In the genomic region with DNA sequence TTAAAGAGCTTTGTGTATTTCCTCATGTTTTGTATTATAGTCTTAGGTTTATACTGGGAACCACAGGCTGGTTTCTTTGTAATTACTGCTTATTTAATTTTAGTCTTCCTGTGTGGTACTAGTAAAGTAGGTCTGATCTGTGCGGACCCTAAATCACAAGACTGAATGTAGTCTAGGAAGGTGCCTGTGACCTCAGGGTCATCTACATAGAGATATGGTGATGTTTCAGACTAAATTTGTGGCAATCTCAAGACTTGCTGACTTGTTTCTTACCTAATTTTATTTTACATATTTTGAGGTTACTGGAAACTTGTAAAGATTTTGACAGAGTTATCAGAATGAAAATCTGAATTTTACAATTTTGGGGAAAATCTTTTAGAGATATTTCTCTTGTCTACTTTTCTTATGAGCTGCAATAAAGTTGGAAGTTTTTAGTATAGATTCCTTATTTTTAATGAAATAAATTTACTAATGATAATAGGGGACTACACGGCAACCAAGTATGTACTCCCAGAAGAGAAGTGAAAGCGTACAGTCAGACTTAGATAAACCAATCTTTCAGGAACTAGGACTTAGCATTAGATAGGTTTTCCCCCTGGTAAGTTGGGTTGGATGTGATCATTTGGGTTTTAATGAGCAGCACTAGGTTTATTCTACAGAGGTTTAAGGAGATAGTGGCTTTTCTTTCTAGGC, we compare ENCODE assay signal across 24 mouse cellular contexts. TPM values are rescaled to one million over a fixed set of nuclear protein-coding genes. Genes with fewer than 3 reads are reported as not detected.
DNase-seq lines count a peak whose midpoint lies in the region; ATAC-seq lines count a peak whose summit lies in the region.
"Had no signal": no experiment of that assay in that cellular context is flagged by ENCODE, and none has a peak within 500 bp of the region (broad histone marks: within the 10 kb centered on the region; RNA-seq: fewer than 3 reads in every experiment).

No protein-coding gene starts in this region.

- 0 out of 2 replicates have a peak overlapping the region, but pooled peaks have one; percentile 4 for H3K27ac ChIP-seq in hindbrain, embryonic 13.5 days
- H3K27ac ChIP-seq in hindbrain, embryonic 16.5 days (ENCODE audit: low read depth, low read length) = no peak overlapping the region
- H3K27ac ChIP-seq in kidney, embryonic 15.5 days = no peak overlapping the region
- H3K27ac ChIP-seq: forebrain, embryonic 10.5 days; hindbrain, embryonic 10.5 days; hindbrain, embryonic 15.5 days had no signal

- ATAC-seq in hindbrain, embryonic 13.5 days (ENCODE audit: low FRiP score) = no peak
- no peak for ATAC-seq in hindbrain, embryonic 16.5 days
- peak; percentile 24 for ATAC-seq in CD4-positive, CD25-positive, alpha-beta regulatory T cell, adult 4 months
- peak; percentile 69 for ATAC-seq in granulocyte monocyte progenitor cell, adult 5-6 weeks (replicated peaks; ENCODE audit: poor library complexity, severe bottlenecking)
- ATAC-seq in neutrophil, adult 5-6 weeks (ENCODE audit: extremely low read depth, insufficient number of reproducible peaks, low FRiP score, poor library complexity, severe bottlenecking) = peak; percentile 28; the same call in 1 of the 2 replicates
- no peak for ATAC-seq in kidney, embryonic 15.5 days (replicated peaks; ENCODE audit: low FRiP score)
- no peak for ATAC-seq in cerebellum, adult (ENCODE audit: insufficient number of reproducible peaks, low FRiP score, low TSS enrichment)
- ATAC-seq: forebrain, embryonic 14.5 days had no signal

- WGBS in hindbrain, embryonic 13.5 days = 95% methylated on average over 3 of the region's 3 CpGs
- 88% methylated on average over 3 of the region's 3 CpGs for WGBS in hindbrain, embryonic 16.5 days
- WGBS in kidney, embryonic 15.5 days = 84% methylated on average over 3 of the region's 3 CpGs

- H3K36me3 ChIP-seq in hindbrain, embryonic 13.5 days = no peaks in the 10 kb centered on the region
- H3K36me3 ChIP-seq in hindbrain, embryonic 16.5 days (ENCODE audit: control insufficient read depth, insufficient read depth, low read length) = no peaks in the 10 kb centered on the region
- H3K36me3 ChIP-seq in kidney, embryonic 15.5 days = peaks cover 4% of the 10 kb centered on the region; the same call in 1 of the 2 replicates
- H3K36me3 ChIP-seq: embryonic facial prominence, embryonic 15.5 days; hindbrain, embryonic 15.5 days had no signal

- H3K9ac ChIP-seq in hindbrain, embryonic 13.5 days = no peak overlapping the region
- H3K9ac ChIP-seq in hindbrain, embryonic 16.5 days (ENCODE audit: low read depth, low read length) = no peak overlapping the region
- no peak overlapping the region for H3K9ac ChIP-seq in kidney, embryonic 15.5 days
- H3K9ac ChIP-seq: embryonic facial prominence, embryonic 15.5 days; heart, embryonic 12.5 days; hindbrain, embryonic 15.5 days had no signal

- 0 out of 2 replicates have a peak, but pooled peaks cover 6% of the 10 kb centered on the region for H3K9me3 ChIP-seq in hindbrain, embryonic 13.5 days
- H3K9me3 ChIP-seq in hindbrain, embryonic 16.5 days (ENCODE audit: control insufficient read depth, low read length) = peaks cover 4% of the 10 kb centered on the region; the same call in 1 of the 2 replicates
- no peaks in the 10 kb centered on the region for H3K9me3 ChIP-seq in kidney, embryonic 15.5 days (replicated peaks)
- H3K9me3 ChIP-seq: embryonic facial prominence, embryonic 15.5 days; forebrain, embryonic 10.5 days; G1E; hindbrain, embryonic 10.5 days; hindbrain, embryonic 15.5 days had no signal

- no peak for DNase-seq in kidney, postnatal 4 days
- DNase-seq: adrenal gland, postnatal 14 days; cerebellum, adult 18-20 months; cerebellum, adult 9-11 months; embryo, embryonic 11 days; gastrocnemius, postnatal 10 days had no signal

- no peak overlapping the region for H3K4me2 ChIP-seq in hindbrain, embryonic 13.5 days
- H3K4me2 ChIP-seq in hindbrain, embryonic 16.5 days (ENCODE audit: low read length) = no peak overlapping the region
- no peak overlapping the region for H3K4me2 ChIP-seq in kidney, embryonic 15.5 days
- H3K4me2 ChIP-seq: embryonic facial prominence, embryonic 15.5 days; heart, embryonic 12.5 days; hindbrain, embryonic 15.5 days had no signal

- H3K4me3 ChIP-seq in hindbrain, embryonic 13.5 days = no peak overlapping the region
- no peak overlapping the region for H3K4me3 ChIP-seq in hindbrain, embryonic 16.5 days (ENCODE audit: low read length)
- no peak overlapping the region for H3K4me3 ChIP-seq in kidney, embryonic 15.5 days (replicated peaks)
- H3K4me3 ChIP-seq: embryonic facial prominence, embryonic 15.5 days; erythroblast, embryonic 14.5 days; forebrain, embryonic 10.5 days; heart, embryonic 12.5 days; hindbrain, embryonic 10.5 days; hindbrain, embryonic 15.5 days had no signal

- 0 out of 2 replicates have a peak, but pooled peaks cover 4% of the 10 kb centered on the region for H3K4me1 ChIP-seq in hindbrain, embryonic 13.5 days (replicated peaks)
- H3K4me1 ChIP-seq in hindbrain, embryonic 16.5 days (ENCODE audit: control insufficient read depth, insufficient read depth, low read depth, low read length) = no peaks in the 10 kb centered on the region
- H3K4me1 ChIP-seq in kidney, embryonic 15.5 days = no peaks in the 10 kb centered on the region
- H3K4me1 ChIP-seq: embryonic facial prominence, embryonic 15.5 days; forebrain, embryonic 10.5 days; hindbrain, embryonic 10.5 days; hindbrain, embryonic 15.5 days had no signal

- no peaks in the 10 kb centered on the region for H3K27me3 ChIP-seq in hindbrain, embryonic 13.5 days
- H3K27me3 ChIP-seq in hindbrain, embryonic 16.5 days (replicated peaks; ENCODE audit: control insufficient read depth, insufficient read depth, low read length) = no peaks in the 10 kb centered on the region
- H3K27me3 ChIP-seq in kidney, embryonic 15.5 days = no peaks in the 10 kb centered on the region
- H3K27me3 ChIP-seq: embryonic facial prominence, embryonic 15.5 days; heart, embryonic 12.5 days; hindbrain, embryonic 15.5 days had no signal

RNA-seq across cellular contexts. Expression of gene Ccdc50, which starts 10.5 kb away (rescaled TPM):
- polyA plus RNA-seq in hindbrain, embryonic 13.5 days (2015; fragmentation: Nextera tagmentation; extraction: Ambion mirVana) = 52.7 and 55.4 TPM in 2 replicates
- 32.7 and 39.5 TPM in 2 replicates for polyA plus RNA-seq in hindbrain, embryonic 16.5 days (2015; fragmentation: Nextera tagmentation; extraction: Ambion mirVana)
- polyA plus RNA-seq in CD4-positive, CD25-positive, alpha-beta regulatory T cell, adult 4 months (2017; shearing (Covaris generic)) = 10 to 100 TPM; 24.0 to 26.9 TPM
- 59.0 and 83.0 TPM in 2 replicates for total RNA-seq in granulocyte monocyte progenitor cell, adult 5-6 weeks (2014; fragmentation: Nextera tagmentation)
- total RNA-seq in granulocyte monocyte progenitor cell, adult 5-6 weeks (2017) = 155 and 170 TPM in 2 replicates
- 150 and 156 TPM in 2 replicates for total RNA-seq in neutrophil, adult 5-6 weeks (2017)
- polyA plus RNA-seq in kidney, embryonic 15.5 days (2015; fragmentation: Nextera tagmentation; extraction: Ambion mirVana) = 47.4 and 51.0 TPM in 2 replicates

RNA-seq across cellular contexts. Expression of gene Uts2b, which starts 29.1 kb away (rescaled TPM):
- polyA plus RNA-seq in hindbrain, embryonic 13.5 days (2015; fragmentation: Nextera tagmentation; extraction: Ambion mirVana) = 7.0 and 8.2 TPM in 2 replicates
- polyA plus RNA-seq in hindbrain, embryonic 16.5 days (2015; fragmentation: Nextera tagmentation; extraction: Ambion mirVana) = 7.5 and 7.6 TPM in 2 replicates
- polyA plus RNA-seq in CD4-positive, CD25-positive, alpha-beta regulatory T cell, adult 4 months (2017; shearing (Covaris generic)) = not detected
- not detected in 2 replicates for total RNA-seq in granulocyte monocyte progenitor cell, adult 5-6 weeks (2014; fragmentation: Nextera tagmentation)
- not detected in 2 replicates for total RNA-seq in granulocyte monocyte progenitor cell, adult 5-6 weeks (2017)
- not detected in 2 replicates for total RNA-seq in neutrophil, adult 5-6 weeks (2017)
- not detected in 2 replicates for polyA plus RNA-seq in kidney, embryonic 15.5 days (2015; fragmentation: Nextera tagmentation; extraction: Ambion mirVana)
- total RNA-seq: adrenal gland, postnatal 14 days; G1E; gastrocnemius, postnatal 10 days had no signal
- polyA plus RNA-seq: embryonic facial prominence, embryonic 11.5 days; embryonic facial prominence, embryonic 15.5 days; erythroblast, embryonic 14.5 days; forebrain, embryonic 10.5 days; forebrain, embryonic 14.5 days; G1E; gonadal fat pad, adult 2 months; intestine, embryonic 14.5 days had no signal

Comparison
In these comparisons a context has a peak if more than half of its experiments do, and no peak if none do; other contexts are left out.
1. ATAC-seq: peak in CD4-positive, CD25-positive, alpha-beta regulatory T cell, adult 4 months (single experiment), granulocyte monocyte progenitor cell, adult 5-6 weeks (single experiment) and neutrophil, adult 5-6 weeks (single experiment); none in hindbrain, embryonic 13.5 days (single experiment), hindbrain, embryonic 16.5 days (single experiment), kidney, embryonic 15.5 days (single experiment) and cerebellum, adult (single experiment).